ENCODE assay signal across 11 mouse cellular contexts in genomic region chr4:107807796-107808195, GRCm38 (mm10). TPM values are rescaled to one million over a fixed set of nuclear protein-coding genes. Genes with fewer than 3 reads are reported as not detected.
DNase-seq lines count a peak whose midpoint lies in the region; ATAC-seq and TF ChIP-seq lines count a peak whose summit lies in the region.
"Had no signal": no experiment of that assay in that cellular context is flagged by ENCODE, and none has a peak within 500 bp of the region (broad histone marks: within the 10 kb centered on the region; RNA-seq: fewer than 3 reads in every experiment).

No protein-coding gene starts in this region.

- no peak overlapping the region for H3K27ac ChIP-seq in forebrain, postnatal 0 days (ENCODE audit: low read depth, low read length)
- H3K27ac ChIP-seq in forebrain, embryonic 16.5 days (ENCODE audit: low read length) = no peak overlapping the region
- H3K27ac ChIP-seq: neural tube, embryonic 13.5 days had no signal

- no peak overlapping the region for H3K4me3 ChIP-seq in forebrain, postnatal 0 days (ENCODE audit: low read depth, low read length)
- no peak overlapping the region for H3K4me3 ChIP-seq in forebrain, embryonic 16.5 days (replicated peaks; ENCODE audit: low read length)
- H3K4me3 ChIP-seq: heart, embryonic 12.5 days; neural tube, embryonic 13.5 days had no signal

- no peak for DNase-seq in forebrain, postnatal 0 days
- DNase-seq in 3T3-L1 (ENCODE audit: low read depth, low spot score) (peak; percentile 10), R1 (ENCODE audit: low read depth, low spot score) (peak; percentile 69)
- DNase-seq in frontal cortex, postnatal 10 days (ENCODE audit: low spot score in 2 of 2) = no peak
- DNase-seq in gastrocnemius, postnatal 25 days = no peak
- no peak for DNase-seq in kidney, postnatal 25 days

- H3K4me2 ChIP-seq in forebrain, postnatal 0 days (ENCODE audit: low read depth) = no peak overlapping the region
- H3K4me2 ChIP-seq in forebrain, embryonic 16.5 days (ENCODE audit: low read length) = no peak overlapping the region
- H3K4me2 ChIP-seq: heart, embryonic 12.5 days had no signal

- H3K36me3 ChIP-seq in forebrain, postnatal 0 days (ENCODE audit: insufficient read depth) = peaks cover 33% of the 10 kb centered on the region; the same call in 1 of the 2 replicates
- peaks cover 4% of the 10 kb centered on the region; the same call in 1 of the 2 replicates for H3K36me3 ChIP-seq in forebrain, embryonic 16.5 days (ENCODE audit: control insufficient read depth, insufficient read depth)
- H3K36me3 ChIP-seq: heart, embryonic 12.5 days had no signal

- ATAC-seq in forebrain, postnatal 0 days = no peak
- no peak for ATAC-seq in forebrain, embryonic 16.5 days
- peak; percentile 36; the same call in 1 of the 2 replicates for ATAC-seq in megakaryocyte, adult 5-6 weeks (ENCODE audit: poor library complexity, severe bottlenecking)

- peaks cover 26% of the 10 kb centered on the region for H3K4me1 ChIP-seq in forebrain, postnatal 0 days (ENCODE audit: insufficient read depth)
- H3K4me1 ChIP-seq in forebrain, embryonic 16.5 days (replicated peaks; ENCODE audit: control insufficient read depth, insufficient read depth, low read length) = peaks cover 69% of the 10 kb centered on the region

- 0 out of 2 replicates have a peak, but pooled peaks have one; percentile 18 for TF ChIP-seq CTCF in forebrain, postnatal 0 days (IDR thresholded peaks at IDR 0.05; ENCODE audit: low read depth)

- no peaks in the 10 kb centered on the region for H3K9me3 ChIP-seq in forebrain, postnatal 0 days (ENCODE audit: low read length)
- H3K9me3 ChIP-seq in forebrain, embryonic 16.5 days (ENCODE audit: control insufficient read depth, low read length) = no peaks in the 10 kb centered on the region
- H3K9me3 ChIP-seq: heart, embryonic 12.5 days; neural tube, embryonic 13.5 days had no signal

- no peak overlapping the region for H3K9ac ChIP-seq in forebrain, postnatal 0 days
- H3K9ac ChIP-seq in forebrain, embryonic 16.5 days (replicated peaks; ENCODE audit: low read depth, low read length) = no peak overlapping the region
- H3K9ac ChIP-seq: heart, embryonic 12.5 days; neural tube, embryonic 13.5 days had no signal

- WGBS in forebrain, postnatal 0 days = 72% methylated on average over 4 of the region's 4 CpGs
- WGBS in forebrain, embryonic 16.5 days = 76% methylated on average over 4 of the region's 4 CpGs

- no peaks in the 10 kb centered on the region for H3K27me3 ChIP-seq in forebrain, postnatal 0 days (ENCODE audit: insufficient read depth, low read length)
- no peaks in the 10 kb centered on the region for H3K27me3 ChIP-seq in forebrain, embryonic 16.5 days (replicated peaks; ENCODE audit: control insufficient read depth, insufficient read depth, low read length)
- H3K27me3 ChIP-seq: CH12.LX; neural tube, embryonic 13.5 days had no signal

RNA-seq across cellular contexts. Expression of gene Lrp8, which starts 5.7 kb away (rescaled TPM):
- 60.7 and 90.2 TPM in 2 replicates for total RNA-seq in forebrain, postnatal 0 days (2014; rRNA removed)
- 21.9 and 38.3 TPM in 2 replicates for polyA plus RNA-seq in forebrain, postnatal 0 days (2015; fragmentation: Nextera tagmentation; extraction: Ambion mirVana)
- 70.4 and 71.8 TPM in 2 replicates for polyA plus RNA-seq in forebrain, embryonic 16.5 days (2015; fragmentation: Nextera tagmentation; extraction: Ambion mirVana)
- 4.9 and 6.7 TPM in 2 replicates for total RNA-seq in megakaryocyte, adult 5-6 weeks (2015)
- total RNA-seq in megakaryocyte, adult 5-6 weeks (2017) = 5.0 and 6.3 TPM in 2 replicates
- under 1 TPM in 1 of 2 experiments, not detected in 1; 0.29 TPM for total RNA-seq in gastrocnemius, postnatal 25 days (2021)

Comparison
In these comparisons a context has a peak if more than half of its experiments do, and no peak if none do; other contexts are left out.
1. DNase-seq: peak in 3T3-L1 (single experiment) and R1 (single experiment); none in forebrain, postnatal 0 days (single experiment), frontal cortex, postnatal 10 days (0 of 2), gastrocnemius, postnatal 25 days (single experiment) and kidney, postnatal 25 days (0 of 2).